Mouse (Mus musculus): ENCODE results near the gene Dhrs7b.
"Not testable (repeated sequence)": the region's sequence is repeated elsewhere in the genome, so short reads cannot be mapped to it uniquely, and the experiment has no call there.

The Dhrs7b gene

DNA sequence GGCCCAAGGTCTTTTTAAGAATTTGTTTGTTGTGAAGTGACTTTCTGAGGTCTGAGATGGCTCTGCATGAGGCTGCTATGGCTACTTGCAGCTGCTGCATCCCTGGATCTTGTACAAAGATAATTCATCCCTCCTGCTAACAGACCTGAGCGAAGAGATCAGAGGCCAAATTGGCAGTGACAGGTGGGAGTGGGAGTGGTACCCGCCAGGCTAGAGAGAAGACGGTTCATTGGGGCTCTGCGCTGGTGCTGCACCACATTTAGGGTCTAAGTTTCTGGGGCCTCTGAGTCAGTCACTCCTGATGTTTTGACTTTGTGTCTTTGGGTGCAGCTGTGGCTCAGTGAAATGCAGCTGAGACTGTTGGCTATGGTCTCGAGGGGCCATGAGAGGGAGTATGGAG is 13.0 kb downstream of the Dhrs7b start:
- no peak for DNase-seq

DNA sequence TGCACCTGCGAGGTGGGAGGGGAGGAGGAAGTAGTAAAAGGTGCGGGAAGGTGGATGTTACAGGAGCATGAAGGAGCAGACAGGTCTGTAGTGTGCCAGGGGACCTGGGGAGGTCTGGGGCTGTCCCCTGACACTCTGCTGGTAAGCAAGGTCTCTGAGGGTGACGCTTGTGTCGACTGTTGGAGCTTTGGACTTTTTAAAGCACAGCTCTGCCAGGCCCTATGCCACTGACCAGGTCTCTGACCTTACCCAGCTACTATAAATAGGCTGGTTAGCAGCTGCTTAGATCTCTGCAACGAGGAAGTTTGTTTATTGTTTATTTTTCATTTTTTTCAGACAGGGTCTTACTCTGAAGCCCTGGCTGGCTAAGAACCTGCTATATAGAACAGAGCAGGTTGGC is 15.0 kb downstream of the Dhrs7b start:
- peak; percentile 81 for DNase-seq

DNA sequence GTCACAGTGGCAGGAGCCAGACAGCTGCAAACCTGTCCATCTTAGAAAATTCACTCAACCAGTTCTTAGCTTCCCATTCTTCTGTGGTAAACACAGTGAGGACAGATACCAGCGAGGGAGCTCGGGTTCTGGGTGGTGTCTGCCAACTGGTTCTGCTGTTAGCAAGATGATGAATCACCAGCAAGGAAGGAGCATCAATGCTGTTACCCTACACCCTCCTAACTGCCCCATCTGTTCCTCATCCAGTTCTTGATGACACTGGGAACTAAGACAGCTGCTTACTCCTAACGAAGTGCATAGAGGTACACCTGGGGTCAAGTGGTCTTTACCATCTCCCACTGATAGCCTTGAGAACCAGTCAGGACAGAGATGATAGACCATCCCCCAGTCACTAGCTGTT is 26.2 kb downstream of the Dhrs7b start:
- DNase-seq: no peak

DNA sequence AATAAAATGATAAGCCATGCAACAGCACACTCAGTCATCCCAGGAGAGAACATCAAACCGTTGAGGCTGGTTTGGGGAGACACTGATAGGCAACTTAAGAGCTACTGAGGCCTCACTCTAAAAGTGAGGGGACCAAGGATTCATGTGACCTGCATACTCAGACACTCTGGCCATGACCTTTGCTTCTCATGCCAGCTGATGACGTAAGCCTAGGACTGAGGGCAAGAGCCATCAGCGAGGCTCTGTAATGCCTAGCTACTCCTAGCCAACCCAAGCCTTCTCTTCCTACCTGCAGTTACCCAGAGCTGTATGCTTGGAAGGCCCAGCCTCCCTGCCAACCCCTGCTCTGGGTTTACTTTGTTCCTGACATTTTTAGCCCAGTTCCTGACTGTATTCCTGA is 31.6 kb downstream of the Dhrs7b start:
- DNase-seq: no peak

DNA sequence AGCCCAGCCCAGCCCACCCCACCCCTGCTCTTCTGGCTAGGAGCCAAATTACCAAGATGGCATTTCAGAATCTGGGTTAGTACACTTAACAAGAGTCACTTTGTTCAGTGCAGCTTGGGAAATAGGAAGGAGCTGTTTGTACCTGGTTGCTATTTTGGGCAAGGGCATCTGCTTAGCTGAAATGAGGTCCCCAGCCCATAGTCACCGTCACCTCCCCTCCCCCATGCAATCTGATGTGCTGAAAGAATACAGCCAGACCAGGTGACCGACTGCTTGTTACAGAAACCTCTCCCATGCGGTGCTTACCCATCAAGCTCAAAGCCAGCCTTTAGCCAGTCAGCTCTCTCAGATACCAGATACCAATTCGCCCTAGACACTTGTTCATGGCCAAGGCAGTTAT is 32.8 kb downstream of the Dhrs7b start:
- DNase-seq: peak; percentile 95

DNA sequence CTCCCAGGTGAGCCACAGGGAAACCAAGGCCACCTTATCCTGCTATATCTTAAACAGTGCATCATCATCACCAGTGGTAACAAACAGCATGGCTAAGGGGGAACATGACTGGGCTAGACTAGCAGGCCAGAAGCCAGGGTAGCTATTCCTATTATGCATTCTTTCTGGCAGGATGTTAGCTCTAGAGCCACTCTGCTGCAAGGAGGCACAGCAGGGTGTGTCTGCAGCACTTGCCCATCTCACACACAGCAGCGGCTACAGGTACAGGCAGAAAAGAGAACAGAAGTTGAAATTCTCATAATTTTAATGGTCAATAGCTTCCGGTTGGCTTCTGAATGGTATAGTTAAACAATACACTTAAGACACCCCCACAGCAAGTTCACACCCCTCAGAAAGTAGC is 33.7 kb downstream of the Dhrs7b start:
- DNase-seq: no peak

DNA sequence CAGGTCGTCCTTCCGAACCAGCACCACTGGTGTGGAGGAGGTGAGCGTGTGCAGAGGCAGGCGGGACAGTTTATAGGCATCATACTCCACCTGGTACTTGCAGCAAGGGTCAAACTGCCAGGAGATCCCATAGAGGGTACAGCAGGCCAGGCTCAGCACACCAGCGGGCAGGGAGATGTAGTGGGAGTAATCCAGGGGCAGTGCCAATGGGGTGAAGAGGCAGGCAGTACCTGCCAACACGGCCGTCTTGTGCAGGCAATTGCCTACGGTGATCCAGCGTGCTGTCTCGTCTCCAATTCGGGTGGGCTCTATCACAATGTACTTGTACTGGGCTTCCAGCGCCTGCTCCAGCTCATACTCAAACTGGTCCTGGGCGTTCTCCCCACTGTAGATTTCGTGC is 34.5 kb downstream of the Dhrs7b start:
- DNase-seq: peak; percentile 97

DNA sequence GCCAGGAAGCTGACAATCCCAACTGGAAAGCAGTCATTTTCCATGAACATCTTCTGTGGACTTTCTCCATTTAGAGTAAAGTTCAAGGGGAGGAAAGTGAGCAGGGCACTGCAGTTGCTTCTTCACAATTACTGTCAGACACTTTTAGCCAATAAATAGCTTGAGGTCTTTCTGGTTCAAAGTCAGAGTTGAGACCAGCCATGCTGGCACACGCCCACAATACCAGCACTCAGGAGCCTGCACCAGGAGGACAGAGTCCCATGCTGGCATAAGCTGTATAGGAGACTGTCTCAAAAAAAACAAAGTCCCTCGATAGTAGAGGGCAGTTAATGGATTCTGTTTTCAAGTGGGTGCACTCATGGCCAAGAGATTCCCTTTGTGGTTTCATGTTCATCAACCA is 35.6 kb downstream of the Dhrs7b start:
- peak; percentile 86 for DNase-seq

- DNase-seq: no peak
These were observed 37.0 kb downstream of the Dhrs7b start for GRCm38 (mm10) chr11:60867456-60867855.

DNA sequence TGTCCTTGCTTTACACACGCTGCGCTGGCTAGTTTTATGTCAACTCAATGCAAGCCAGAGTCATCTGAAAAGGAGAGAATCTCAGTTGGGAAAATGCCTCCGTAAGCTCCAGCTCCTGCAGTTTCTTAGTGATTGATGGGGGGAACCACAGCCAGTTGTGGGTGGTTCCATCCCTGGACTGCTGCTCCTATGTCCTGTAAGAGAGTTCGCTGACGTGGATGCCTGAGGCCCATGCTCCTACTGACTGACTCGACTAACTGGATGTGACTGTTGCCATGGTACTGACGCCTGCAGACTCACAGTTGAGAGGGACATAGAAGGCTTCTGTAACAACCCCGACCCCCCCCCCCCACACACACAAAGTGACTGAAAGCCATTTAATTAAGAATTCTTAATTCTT is 37.5 kb downstream of the Dhrs7b start:
- no peak for DNase-seq

GRCm38 (mm10) chr11:60869471-60869870 is 39.0 kb downstream of the Dhrs7b start:
- DNase-seq: peak; percentile 88

- peak; percentile 83 for DNase-seq
These were observed 41.0 kb downstream of the Dhrs7b start for GRCm38 (mm10) chr11:60871409-60871808.

DNA sequence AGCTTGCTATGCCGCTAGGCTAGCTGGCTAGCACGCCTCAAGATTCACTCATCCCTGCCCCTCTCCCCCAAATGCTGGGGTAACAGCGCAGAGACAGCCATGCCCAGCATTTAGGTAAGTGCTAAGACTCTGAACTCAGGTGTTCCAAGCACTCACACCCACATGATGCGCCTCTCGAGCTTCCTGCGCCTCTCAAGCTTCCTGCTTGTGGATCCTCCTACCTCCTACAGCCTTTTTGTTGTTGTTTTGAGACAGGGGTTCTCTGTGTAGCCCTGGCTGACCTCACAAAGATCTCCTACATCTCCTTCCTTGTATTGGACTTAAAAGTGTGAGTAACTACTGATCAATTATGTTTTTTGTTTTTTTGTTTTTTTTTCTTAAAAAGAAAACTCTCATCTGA is 42.7 kb downstream of the Dhrs7b start:
- DNase-seq: no peak

- no peak for DNase-seq
These were observed 47.7 kb downstream of the Dhrs7b start for GRCm38 (mm10) chr11:60878056-60878612.

GRCm38 (mm10) chr11:60878675-60879294 is 48.4 kb downstream of the Dhrs7b start, which contains the start of gene Tmem11:
TSS of gene Tmem11 (minus strand) at chr11:60879272.
- DNase-seq: peak; percentile 100

- peak; percentile 94 for DNase-seq
These were observed 49.0 kb downstream of the Dhrs7b start for GRCm38 (mm10) chr11:60879423-60879822.

DNA sequence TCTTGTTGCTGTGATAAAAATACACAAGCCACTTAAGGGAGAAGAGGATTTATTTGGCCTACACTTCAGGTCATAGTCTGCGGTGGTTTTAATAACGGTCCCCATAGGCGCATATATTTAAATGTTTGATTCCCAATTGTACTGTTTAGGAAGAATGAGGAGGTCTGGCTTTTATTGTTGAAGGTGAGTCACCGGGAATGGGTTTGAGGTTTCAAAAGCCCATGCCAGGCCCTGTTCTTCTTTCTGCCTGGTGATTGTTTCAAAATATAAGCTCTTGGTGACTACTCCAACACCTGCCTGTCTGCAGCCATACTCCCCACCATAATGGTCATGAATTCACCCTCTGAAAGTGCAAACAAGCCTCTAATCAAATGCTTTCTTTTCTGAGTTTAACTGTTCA is 50.1 kb downstream of the Dhrs7b start:
- no peak for DNase-seq

DNA sequence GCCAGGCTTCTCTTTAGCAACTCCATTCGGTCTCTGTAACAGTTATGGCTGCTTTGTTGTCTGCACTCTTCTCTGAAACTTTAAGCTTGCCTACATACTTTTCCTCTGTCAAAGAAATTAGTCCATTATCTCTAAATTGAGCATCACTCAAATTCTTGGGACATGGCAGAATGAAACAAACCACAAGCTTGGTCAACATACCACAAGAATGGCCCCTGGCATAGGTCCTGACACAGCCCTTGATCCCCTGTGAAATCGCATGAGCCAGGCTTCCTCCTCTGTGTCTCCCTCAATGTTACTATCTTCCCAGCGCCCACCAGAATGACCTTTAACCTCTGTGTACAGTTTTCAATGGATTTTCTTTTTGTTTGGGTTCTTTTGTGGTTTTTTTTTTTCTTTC is 52.0 kb downstream of the Dhrs7b start:
- DNase-seq: no peak

- not testable (repeated sequence) for DNase-seq
These were observed 56.6 kb downstream of the Dhrs7b start for GRCm38 (mm10) chr11:60886986-60887385.

GRCm38 (mm10) chr11:60889861-60890260 is 59.4 kb downstream of the Dhrs7b start:
- DNase-seq: no peak

DNA sequence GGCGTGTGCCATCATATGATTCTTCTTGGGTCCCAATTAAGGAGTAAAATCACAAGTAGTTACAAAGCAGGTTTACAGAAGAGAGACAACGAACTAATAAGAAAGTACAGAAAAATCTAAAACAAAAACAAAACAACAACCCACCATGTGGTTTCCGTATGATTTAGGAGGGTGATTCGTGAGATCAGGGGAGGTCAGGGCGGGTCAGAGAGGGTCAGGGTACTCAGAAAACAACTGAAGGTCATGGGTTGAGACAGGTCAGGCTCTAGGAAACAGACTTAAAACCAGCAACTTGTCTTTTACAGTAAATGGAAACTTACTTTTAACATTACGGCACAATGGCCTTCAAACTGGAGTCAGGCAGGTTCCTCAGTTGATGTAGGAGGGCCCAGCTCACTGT is 59.9 kb downstream of the Dhrs7b start:
- DNase-seq: no peak

DNA sequence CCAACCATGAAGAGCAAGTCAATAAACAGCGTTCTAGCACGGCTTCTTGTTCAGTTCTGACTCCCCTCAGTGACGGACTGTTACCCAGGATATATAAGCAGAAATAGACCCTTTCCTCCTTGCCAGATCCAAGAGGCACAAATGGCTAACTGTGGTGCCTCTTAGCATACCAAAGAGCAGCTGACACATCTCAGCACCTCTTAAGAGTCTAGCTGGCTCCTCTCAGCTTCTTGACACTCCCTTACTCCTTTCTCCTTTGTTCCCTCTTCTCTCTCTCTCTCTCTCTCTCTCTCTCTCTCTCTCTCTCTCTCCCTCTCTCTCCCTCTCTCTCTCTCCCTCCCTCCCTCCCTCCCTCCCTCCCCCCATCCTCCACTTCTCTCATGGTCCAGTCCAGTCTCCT is 60.3 kb downstream of the Dhrs7b start:
- DNase-seq: no peak

GRCm38 (mm10) chr11:60895915-60896314 is 65.5 kb downstream of the Dhrs7b start:
- DNase-seq: no peak

- no peak for DNase-seq
These were observed 71.6 kb downstream of the Dhrs7b start for GRCm38 (mm10) chr11:60902001-60902400.

- DNase-seq: peak; percentile 70
These were observed 72.1 kb downstream of the Dhrs7b start for GRCm38 (mm10) chr11:60902486-60902885.
